Mouse (Mus musculus): ENCODE measurements at regions not wholly inside any gene's neighbourhood (a gene's known extent, or its start where the extent isn't known, plus 50 kb on each side); places are given as distances from the start of the nearest gene placed in this dataset.
A peak's percentile ranks its signal among the peaks of the same experiment; 100 is the strongest.

DNA sequence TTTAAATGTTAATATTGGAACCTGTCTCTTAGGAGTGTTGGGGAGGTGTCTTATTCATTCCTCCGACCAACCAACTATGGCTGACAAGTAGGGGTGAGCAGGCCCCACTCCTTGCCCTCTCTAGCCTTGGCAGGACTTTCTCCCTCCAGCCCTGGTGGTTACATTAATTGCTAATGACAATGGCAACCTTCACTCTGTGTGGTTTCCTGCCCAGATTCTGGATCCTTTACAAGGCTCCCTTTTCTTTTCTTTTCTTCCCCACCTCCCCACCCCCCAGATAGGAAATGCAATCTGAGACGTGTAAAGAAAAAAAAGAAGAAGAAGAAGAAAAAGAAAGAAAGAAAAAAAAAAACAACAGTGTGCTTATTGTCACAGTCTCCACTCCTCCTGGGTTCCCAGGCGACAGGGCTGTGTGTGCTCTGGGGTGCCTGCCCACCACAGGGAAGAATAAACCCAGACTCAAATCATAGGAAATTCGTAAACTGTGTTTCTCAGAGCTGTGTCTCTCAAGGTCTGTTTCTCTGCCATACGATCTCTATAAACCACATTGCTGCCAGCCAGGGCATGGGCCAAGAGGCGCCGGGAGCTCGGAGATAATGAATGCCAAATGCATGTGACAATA, 637.6 kb downstream of the Insc start:
- DNase-seq (ENCODE audit: low spot score), result no peak

DNA sequence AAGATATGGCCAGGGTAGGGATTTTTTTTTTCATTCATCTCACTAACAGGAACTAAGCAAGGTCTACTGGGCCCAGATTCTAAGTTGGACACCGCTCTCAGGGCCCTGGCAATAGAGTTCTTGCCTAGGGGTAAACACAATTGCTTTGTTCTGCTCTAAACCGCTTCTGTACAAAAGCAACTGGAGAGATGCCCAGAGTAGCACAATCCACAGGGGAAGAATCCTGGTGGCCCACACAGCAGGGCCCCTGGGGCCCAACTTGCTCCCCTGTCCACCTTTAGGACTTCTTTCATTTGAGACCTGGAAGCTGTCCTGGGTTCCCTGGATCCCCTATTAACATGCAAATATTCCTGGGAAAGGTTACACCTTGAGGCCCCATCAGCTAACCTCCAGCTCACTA, 639.4 kb downstream of the Insc start:
- no peak for DNase-seq (ENCODE audit: low spot score)

GRCm38 (mm10) chr7:115388874-115389273, 645.4 kb downstream of the Insc start:
- no peak for DNase-seq (ENCODE audit: low spot score)

DNA sequence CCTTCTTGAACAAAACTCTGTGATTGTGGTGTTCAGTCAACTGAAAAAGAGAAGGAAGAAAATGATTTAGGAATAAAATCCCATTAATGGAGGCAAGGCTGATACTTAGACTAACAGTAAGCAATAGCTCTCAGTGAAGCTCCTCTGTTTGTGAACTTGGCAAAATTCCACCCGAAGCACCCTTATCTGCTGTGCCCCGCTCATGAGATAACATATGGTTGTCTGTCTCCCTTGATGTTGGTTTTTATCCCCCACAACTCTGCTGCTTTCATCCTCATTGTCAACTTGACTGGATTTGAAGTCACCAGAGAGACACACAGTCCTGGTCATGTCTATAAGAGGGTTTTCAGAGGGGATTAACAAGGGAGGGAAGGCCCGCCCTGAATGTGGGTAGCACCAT, 646.1 kb downstream of the Sox6 start:
- no peak for DNase-seq (ENCODE audit: low spot score)

- peak; percentile 9 for DNase-seq (ENCODE audit: low spot score)
Measured at GRCm38 (mm10) chr7:115398202-115398601, 640.4 kb downstream of the Sox6 start.

DNA sequence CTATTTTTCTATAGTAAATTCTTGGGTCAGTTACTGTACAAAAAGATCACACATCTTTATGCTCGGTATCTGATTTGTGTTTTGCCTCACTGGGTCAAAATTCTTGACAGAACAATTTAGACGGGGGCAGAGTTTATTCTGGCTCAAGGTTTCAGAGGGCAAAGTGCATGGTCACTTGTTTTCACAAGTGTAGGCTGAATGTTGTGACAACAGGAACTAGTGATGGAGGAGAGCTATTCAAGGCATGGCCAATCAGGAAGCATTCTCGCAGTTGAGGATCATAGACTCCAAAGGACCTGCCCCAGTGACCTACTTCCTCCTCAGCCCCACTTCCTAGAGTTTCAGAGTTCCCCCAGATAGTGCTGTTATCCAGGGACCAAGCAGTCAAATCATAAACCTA, 639.1 kb downstream of the Sox6 start:
- no peak for DNase-seq (ENCODE audit: low spot score)

- DNase-seq (ENCODE audit: low spot score), result no peak
Measured at GRCm38 (mm10) chr7:115407889-115408288, 630.7 kb downstream of the Sox6 start.

DNA sequence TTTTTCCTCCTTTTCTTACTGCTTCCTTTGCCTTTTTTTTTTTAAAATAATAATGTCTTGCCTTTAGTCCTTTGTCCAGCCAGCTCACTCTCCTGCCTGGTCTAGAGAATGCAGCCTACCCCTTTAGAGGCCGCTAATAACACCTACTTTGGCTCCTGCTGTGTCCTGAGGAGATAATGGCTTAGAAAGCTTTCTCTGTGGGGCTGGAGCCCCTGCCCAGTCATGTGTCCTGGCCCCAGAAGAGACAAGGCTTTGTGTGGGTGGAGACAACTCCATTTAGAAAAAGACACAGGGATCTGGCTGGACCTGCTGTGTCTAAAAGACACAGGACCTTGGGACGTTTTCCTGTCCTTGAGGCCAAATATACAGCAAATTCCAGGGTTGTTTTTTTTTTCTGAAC, 629.7 kb downstream of the Sox6 start:
- no peak for DNase-seq (ENCODE audit: low spot score)

GRCm38 (mm10) chr7:115410501-115411230, 627.9 kb downstream of the Sox6 start:
- no peak for DNase-seq (ENCODE audit: low spot score)

DNA sequence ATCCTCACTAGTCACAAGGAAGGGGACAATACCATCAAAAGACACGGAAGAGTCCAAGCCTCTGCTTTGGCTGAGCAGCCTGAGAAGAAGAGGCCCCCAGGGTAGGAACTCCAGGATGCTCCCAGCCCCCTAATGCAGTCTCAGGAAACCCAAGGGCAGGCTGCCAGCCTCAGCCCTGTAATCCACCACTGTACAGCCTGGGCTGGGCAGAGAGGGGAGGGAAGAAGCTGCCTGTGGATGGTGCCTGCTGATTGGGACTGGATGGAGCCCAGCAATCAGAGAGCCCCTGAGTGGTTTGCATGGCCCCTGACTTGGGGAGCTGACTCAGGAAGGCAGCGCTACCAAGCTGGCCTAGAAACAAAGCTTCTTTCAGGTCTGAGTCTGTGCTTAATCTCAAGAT, 627.1 kb downstream of the Sox6 start:
- no peak for DNase-seq (ENCODE audit: low spot score)

- DNase-seq (ENCODE audit: low spot score), result no peak
Measured at GRCm38 (mm10) chr7:115415147-115415561, 623.4 kb downstream of the Sox6 start.
